Mouse (Mus musculus) lung, postnatal 0 days (tissue): Measurements from ENCODE around the gene Reep3. TPM values are rescaled to one million over a fixed set of nuclear protein-coding genes. Genes with fewer than 3 reads are reported as not detected.

Source experiments
- ATAC-seq: fragments of 200-750 bp; cut with Nextera tagmentation; 2 replicates; pipeline ENCODE4 v1.8.0; 2017; ENCODE audit warnings: moderate library complexity
- DNase-seq: peaks from one replicate; pipeline ENCODE4 v3.0.0-alpha.2; 2016; ENCODE audit warnings: low spot score
- H3K27ac ChIP-seq: fragments of 300-500 bp; sonication (generic); 2 replicates; pipeline ENCODE4 v1.5.1; 2014; ENCODE audit warnings: antibody characterized with exemption, mild to moderate bottlenecking, low read length, mixed read lengths
- H3K27me3 ChIP-seq: fragments of 300-500 bp; sonication (generic); replicated peaks from 2 replicates; pipeline ENCODE4 v1.6.1; 2014; ENCODE audit warnings: low read length, mixed read lengths; ENCODE audit not compliant: insufficient read depth
- H3K36me3 ChIP-seq: fragments of 300-500 bp; sonication (generic); 2 replicates; pipeline ENCODE4 v1.6.1; 2014; ENCODE audit warnings: low read length, mixed read lengths; ENCODE audit not compliant: insufficient read depth
- H3K4me1 ChIP-seq: fragments of 300-500 bp; sonication (generic); 2 replicates; pipeline ENCODE4 v1.6.1; 2014; ENCODE audit warnings: antibody characterized with exemption, low read depth, low read length, mixed read lengths; ENCODE audit not compliant: insufficient read depth
- H3K4me2 ChIP-seq: fragments of 300-500 bp; sonication (generic); replicated peaks from 2 replicates; pipeline ENCODE4 v1.6.1; 2014; ENCODE audit warnings: low read depth, mild to moderate bottlenecking, low read length, moderate library complexity, mixed read lengths
- H3K4me3 ChIP-seq: fragments of 300-500 bp; sonication (generic); 2 replicates; pipeline ENCODE4 v1.5.1; 2014; ENCODE audit warnings: low read depth, low read length
- H3K9ac ChIP-seq: fragments of 300-500 bp; sonication (generic); replicated peaks from 2 replicates; pipeline ENCODE4 v1.6.1; 2014; ENCODE audit warnings: low read depth, mild to moderate bottlenecking
- H3K9me3 ChIP-seq: fragments of 300-500 bp; sonication (generic); 2 replicates; pipeline ENCODE4 v1.6.1; 2016; ENCODE audit warnings: low read length, mixed read lengths
- CTCF ChIP-seq: IDR thresholded peaks from 2 replicates; pipeline ENCODE4 v1.5.1; 2016; ENCODE audit warnings: antibody characterized with exemption, mild to moderate bottlenecking
- EP300 ChIP-seq: IDR thresholded peaks from 2 replicates; pipeline ENCODE4 v1.6.1; 2016; ENCODE audit warnings: antibody characterized with exemption, mild to moderate bottlenecking, control low read depth
- WGBS: fragments of 180-500 bp; shearing (Covaris S2); extraction: QIAGEN DNeasy Blood & Tissue Kit; methylation state at CpG from one replicate; pipeline ENCODE4 v1.1.7; 2014; 5-methylcytosine and 5-hydroxymethylcytosine counted together
- polyA plus RNA-seq: library from polyadenylated mRNA; unstranded; fragments of >200 nt; fragmentation: Nextera tagmentation; extraction: Ambion mirVana; gene quantifications from 2 replicates; pipeline ENCODE4 v1.2.1, GENCODE M21; 2015

Gene Reep3
- polyA plus RNA-seq, 1 experiment from 2014 or later = 38.4 TPM

DNA sequence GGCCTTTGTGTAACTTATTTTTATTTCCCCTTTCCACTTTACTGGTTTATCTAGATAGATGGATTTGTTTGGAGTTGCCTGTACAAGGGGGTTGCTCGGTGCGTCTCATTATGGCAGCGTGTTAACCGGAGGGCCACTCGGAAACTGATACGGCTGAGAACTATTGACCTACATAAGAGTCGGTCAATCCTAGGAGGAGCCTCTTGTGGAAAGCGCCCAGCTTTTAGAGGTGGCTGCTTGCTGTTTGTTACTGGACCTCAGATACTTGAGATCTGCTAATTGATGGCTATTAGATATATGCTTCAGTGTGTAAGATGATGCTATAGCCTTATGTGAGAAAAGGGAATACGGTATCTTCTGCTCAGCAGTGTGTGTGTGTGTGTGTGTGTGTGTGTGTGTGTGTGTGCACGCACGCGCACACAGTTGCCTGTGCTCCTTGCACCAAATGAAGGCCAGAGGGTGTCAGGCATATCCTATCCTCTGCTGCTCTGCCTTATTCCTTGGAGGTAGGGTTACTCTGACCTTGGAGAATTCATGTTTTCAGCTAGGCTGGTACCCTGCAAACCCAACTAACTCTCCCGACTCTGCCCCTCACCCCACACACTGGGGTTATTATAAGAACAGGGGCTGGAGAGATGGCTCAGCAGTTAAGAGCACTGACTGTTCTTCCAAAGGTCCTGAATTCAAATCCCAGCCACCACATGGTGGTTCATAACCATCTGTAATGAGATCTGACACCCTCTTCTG lies 2.6 kb upstream of the Reep3 start:
- WGBS = 59% methylated on average over 13 of the region's 13 CpGs
- TF ChIP-seq CTCF (no peak), EP300 (no peak)
- Histone ChIP-seq H3K9ac (no peak overlapping the region), H3K27me3 (no peaks in the 10 kb centered on the region), H3K27ac (peak overlapping the region; percentile 11; the same call in 1 of the 2 replicates), H3K36me3 (no peaks in the 10 kb centered on the region), H3K4me1 (peaks cover 44% of the 10 kb centered on the region), H3K4me2 (0 out of 2 replicates have a peak overlapping the region, but pooled peaks have one; percentile 81), H3K4me3 (no peak overlapping the region), H3K9me3 (no peaks in the 10 kb centered on the region)
- ATAC-seq (no peak), DNase-seq (no peak)

GRCm38 (mm10) chr10:67098408-67099050 lies 1.8 kb upstream of the Reep3 start:
- H3K27ac ChIP-seq = peak overlapping the region; percentile 68; the same call in 1 of the 2 replicates
- peak; percentile 36 for ATAC-seq

GRCm38 (mm10) chr10:67097437-67098150 lies 849 bp upstream of the Reep3 start:
- DNase-seq (no peak), ATAC-seq (no peak)
- Histone ChIP-seq H3K9me3 (no peaks in the 10 kb centered on the region; the same call in 1 of the 2 replicates), H3K4me2 (peak overlapping the region; percentile 81), H3K4me1 (peaks cover 44% of the 10 kb centered on the region), H3K27ac (peak overlapping the region; percentile 98), H3K9ac (peak overlapping the region; percentile 99), H3K4me3 (peak overlapping the region; percentile 98), H3K36me3 (no peaks in the 10 kb centered on the region), H3K27me3 (no peaks in the 10 kb centered on the region)
- WGBS = 3% methylated on average over 15 of the region's 15 CpGs
- TF ChIP-seq CTCF = no peak
- no peak; the same call in 1 of the 2 replicates for TF ChIP-seq EP300

More at GRCm38 (mm10) chr10:67098408-67099050, 1.8 kb upstream of the Reep3 start:
- Histone ChIP-seq H3K36me3 (no peaks in the 10 kb centered on the region), H3K9ac (no peak overlapping the region), H3K9me3 (no peaks in the 10 kb centered on the region), H3K4me3 (peak overlapping the region; percentile 98; the same call in 1 of the 2 replicates), H3K4me2 (peak overlapping the region; percentile 81), H3K4me1 (peaks cover 44% of the 10 kb centered on the region), H3K27me3 (no peaks in the 10 kb centered on the region)
- DNase-seq = peak; percentile 86
- 0 out of 2 replicates have a peak, but pooled peaks have one; percentile 27 for TF ChIP-seq EP300
- TF ChIP-seq CTCF = no peak
- WGBS = 23% methylated on average over 7 of the region's 7 CpGs

DNA sequence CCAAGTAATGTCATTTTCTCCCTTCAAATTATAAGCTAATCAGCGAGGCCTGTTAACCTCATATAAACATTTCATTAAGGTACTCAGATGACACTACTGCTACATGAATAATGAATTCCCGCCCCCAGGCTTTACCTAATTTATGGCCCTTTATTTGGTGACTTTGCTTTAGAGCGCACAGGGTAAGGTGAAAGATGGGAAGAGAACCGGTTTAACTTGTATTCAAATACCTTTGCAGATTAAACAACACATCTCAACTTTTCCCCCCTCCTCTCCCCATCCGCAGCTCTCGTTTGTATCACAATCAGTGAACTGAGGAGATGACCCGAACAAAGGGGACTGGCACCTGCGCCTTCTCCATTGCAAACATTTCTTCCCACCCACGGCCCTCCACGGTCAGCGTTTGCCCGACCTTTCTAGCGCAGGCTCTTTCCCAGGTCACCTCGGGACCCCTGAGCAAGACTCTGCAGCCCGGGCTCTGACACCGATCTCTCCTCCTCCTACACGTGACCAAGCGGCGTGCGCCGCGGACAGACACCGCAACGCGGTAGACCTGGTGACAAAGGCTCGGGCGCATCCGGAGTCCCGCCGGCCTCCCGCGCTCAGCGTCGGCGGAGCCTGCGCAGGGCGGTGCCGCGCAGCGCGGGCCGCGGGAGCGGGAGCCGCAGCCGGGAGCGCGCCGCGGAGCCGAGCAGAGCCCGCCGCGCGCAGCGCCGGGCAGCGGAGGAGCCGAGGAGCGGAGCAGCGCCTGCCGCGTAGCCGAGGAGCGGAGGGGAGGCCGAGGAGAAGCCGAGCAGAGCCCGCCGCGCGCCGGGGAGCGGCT lies 736 bp downstream of the Reep3 start, which contains the start of gene Jmjd1c:
Jmjd1c (plus strand) TSS at position 328 of the 823 bp plus-strand sequence.
- no peak for TF ChIP-seq CTCF
- Histone ChIP-seq H3K9me3 (no peaks in the 10 kb centered on the region; the same call in 1 of the 2 replicates), H3K4me3 (peak within 1 kb of the TSS; percentile 98), H3K4me2 (peak within 1 kb of the TSS; percentile 81), H3K27ac (peak within 1 kb of the TSS; percentile 98), H3K27me3 (no peaks in the 10 kb centered on the region), H3K4me1 (peaks cover 30% of the 10 kb centered on the region; the same call in 1 of the 2 replicates), H3K36me3 (no peaks in the 10 kb centered on the region), H3K9ac (peak within 1 kb of the TSS; percentile 99)
- peak; percentile 82 for DNase-seq
- ATAC-seq = peak; percentile 90
- 2% methylated on average over 44 of the region's 73 CpGs for WGBS

- DNase-seq (no peak), ATAC-seq (no peak)
- H3K27me3 ChIP-seq = no peaks in the 10 kb centered on the region
- H3K4me2 ChIP-seq = no peak overlapping the region
- H3K9ac ChIP-seq = no peak overlapping the region
- TF ChIP-seq EP300 = no peak
- TF ChIP-seq CTCF = no peak
- 82% methylated on average over 7 of the region's 7 CpGs for WGBS
- no peaks in the 10 kb centered on the region; the same call in 1 of the 2 replicates for H3K9me3 ChIP-seq
- H3K36me3 ChIP-seq = no peaks in the 10 kb centered on the region
- H3K4me1 ChIP-seq = peaks cover 21% of the 10 kb centered on the region; the same call in 1 of the 2 replicates
- H3K27ac ChIP-seq = no peak overlapping the region
- no peak overlapping the region for H3K4me3 ChIP-seq
Measured at GRCm38 (mm10) chr10:67094922-67095321, 1.8 kb downstream of the Reep3 start.
